Mouse (Mus musculus): ENCODE data around the gene Ripor3. TPM values are rescaled to one million over a fixed set of nuclear protein-coding genes. Genes with fewer than 3 reads are reported as not detected.

Ripor3 gene
- polyA plus RNA-seq, 1 experiment from 2014 or later = 3.8 TPM

- no peak overlapping the region for H3K9ac ChIP-seq (ENCODE audit: low read length)
- ATAC-seq (replicated peaks; ENCODE audit: low FRiP score, low TSS enrichment, low read depth) (no peak), DNase-seq (ENCODE audit: low spot score) (no peak)
- H3K4me2 ChIP-seq (ENCODE audit: low read length) = no peak overlapping the region
- H3K4me1 ChIP-seq (replicated peaks; ENCODE audit: control insufficient read depth, insufficient read depth, low read length) = peaks cover 25% of the 10 kb centered on the region
- H3K36me3 ChIP-seq (ENCODE audit: control insufficient read depth, insufficient read depth, low read length) = no peaks in the 10 kb centered on the region
- H3K9me3 ChIP-seq (ENCODE audit: control insufficient read depth, low read length) = no peaks in the 10 kb centered on the region
- 77% methylated on average over 12 of the region's 12 CpGs for WGBS
- H3K27me3 ChIP-seq (replicated peaks; ENCODE audit: control insufficient read depth, insufficient read depth, low read length) = no peaks in the 10 kb centered on the region
- no peak overlapping the region for H3K4me3 ChIP-seq (ENCODE audit: low read depth, low read length)
- peak overlapping the region; percentile 60 for H3K27ac ChIP-seq (ENCODE audit: low read depth)
Observed at GRCm38 (mm10) chr2:167942926-167943633, 67.3 kb downstream of the Ripor3 start.

GRCm38 (mm10) chr2:167942199-167942925 is 68.1 kb downstream of the Ripor3 start:
- Histone ChIP-seq H3K27me3 (replicated peaks; ENCODE audit: control insufficient read depth, insufficient read depth, low read length) (no peaks in the 10 kb centered on the region), H3K9me3 (ENCODE audit: control insufficient read depth, low read length) (no peaks in the 10 kb centered on the region), H3K36me3 (ENCODE audit: control insufficient read depth, insufficient read depth, low read length) (no peaks in the 10 kb centered on the region), H3K9ac (ENCODE audit: low read length) (no peak overlapping the region), H3K27ac (ENCODE audit: low read depth) (peak overlapping the region; percentile 60), H3K4me3 (ENCODE audit: low read depth, low read length) (no peak overlapping the region), H3K4me2 (ENCODE audit: low read length) (no peak overlapping the region), H3K4me1 (replicated peaks; ENCODE audit: control insufficient read depth, insufficient read depth, low read length) (peaks cover 25% of the 10 kb centered on the region)
- DNase-seq (ENCODE audit: low spot score) (peak; percentile 63), ATAC-seq (replicated peaks; ENCODE audit: low FRiP score, low TSS enrichment, low read depth) (no peak)
- WGBS = 33% methylated on average over 8 of the region's 8 CpGs

- H3K4me2 ChIP-seq (ENCODE audit: low read length) = no peak overlapping the region
- DNase-seq (ENCODE audit: low spot score) = no peak
Observed at GRCm38 (mm10) chr2:167941745-167942176, 68.7 kb downstream of the Ripor3 start.

GRCm38 (mm10) chr2:167941320-167941719 is 69.1 kb downstream of the Ripor3 start:
- Histone ChIP-seq H3K27me3 (replicated peaks; ENCODE audit: control insufficient read depth, insufficient read depth, low read length) (no peaks in the 10 kb centered on the region), H3K4me3 (ENCODE audit: low read depth, low read length) (no peak overlapping the region), H3K36me3 (ENCODE audit: control insufficient read depth, insufficient read depth, low read length) (no peaks in the 10 kb centered on the region), H3K9ac (ENCODE audit: low read length) (no peak overlapping the region), H3K9me3 (ENCODE audit: control insufficient read depth, low read length) (no peaks in the 10 kb centered on the region), H3K4me2 (ENCODE audit: low read length) (no peak overlapping the region), H3K4me1 (replicated peaks; ENCODE audit: control insufficient read depth, insufficient read depth, low read length) (peaks cover 25% of the 10 kb centered on the region), H3K27ac (ENCODE audit: low read depth) (no peak overlapping the region)
- ATAC-seq (replicated peaks; ENCODE audit: low FRiP score, low TSS enrichment, low read depth) (no peak), DNase-seq (ENCODE audit: low spot score) (no peak)
- WGBS = 64% methylated on average over 4 of the region's 4 CpGs

More at GRCm38 (mm10) chr2:167941745-167942176, 68.7 kb downstream of the Ripor3 start:
- no peaks in the 10 kb centered on the region for H3K9me3 ChIP-seq (ENCODE audit: control insufficient read depth, low read length)
- H3K36me3 ChIP-seq (ENCODE audit: control insufficient read depth, insufficient read depth, low read length) = no peaks in the 10 kb centered on the region
- peak overlapping the region; percentile 60; the same call in 1 of the 2 replicates for H3K27ac ChIP-seq (ENCODE audit: low read depth)
- H3K27me3 ChIP-seq (replicated peaks; ENCODE audit: control insufficient read depth, insufficient read depth, low read length) = no peaks in the 10 kb centered on the region
- no peak overlapping the region for H3K4me3 ChIP-seq (ENCODE audit: low read depth, low read length)
- no peak for ATAC-seq (replicated peaks; ENCODE audit: low FRiP score, low TSS enrichment, low read depth)
- 48% methylated on average over 6 of the region's 6 CpGs for WGBS
- H3K9ac ChIP-seq (ENCODE audit: low read length) = no peak overlapping the region
- H3K4me1 ChIP-seq (replicated peaks; ENCODE audit: control insufficient read depth, insufficient read depth, low read length) = peaks cover 25% of the 10 kb centered on the region

GRCm38 (mm10) chr2:167940636-167941035 is 69.8 kb downstream of the Ripor3 start:
- Histone ChIP-seq H3K36me3 (ENCODE audit: control insufficient read depth, insufficient read depth, low read length) (no peaks in the 10 kb centered on the region), H3K9me3 (ENCODE audit: control insufficient read depth, low read length) (no peaks in the 10 kb centered on the region), H3K4me2 (ENCODE audit: low read length) (no peak overlapping the region), H3K27ac (ENCODE audit: low read depth) (no peak overlapping the region), H3K27me3 (replicated peaks; ENCODE audit: control insufficient read depth, insufficient read depth, low read length) (no peaks in the 10 kb centered on the region), H3K4me3 (ENCODE audit: low read depth, low read length) (no peak overlapping the region), H3K4me1 (replicated peaks; ENCODE audit: control insufficient read depth, insufficient read depth, low read length) (peaks cover 25% of the 10 kb centered on the region), H3K9ac (ENCODE audit: low read length) (no peak overlapping the region)
- 89% methylated on average over 11 of the region's 11 CpGs for WGBS
- ATAC-seq (replicated peaks; ENCODE audit: low FRiP score, low TSS enrichment, low read depth) (no peak), DNase-seq (ENCODE audit: low spot score) (no peak)

- Histone ChIP-seq H3K4me3 (ENCODE audit: low read depth, low read length) (no peak overlapping the region), H3K4me1 (replicated peaks; ENCODE audit: control insufficient read depth, insufficient read depth, low read length) (peaks cover 25% of the 10 kb centered on the region), H3K9ac (ENCODE audit: low read length) (no peak overlapping the region), H3K36me3 (ENCODE audit: control insufficient read depth, insufficient read depth, low read length) (no peaks in the 10 kb centered on the region), H3K27ac (ENCODE audit: low read depth) (no peak overlapping the region), H3K9me3 (ENCODE audit: control insufficient read depth, low read length) (no peaks in the 10 kb centered on the region), H3K4me2 (ENCODE audit: low read length) (no peak overlapping the region), H3K27me3 (replicated peaks; ENCODE audit: control insufficient read depth, insufficient read depth, low read length) (no peaks in the 10 kb centered on the region)
- ATAC-seq (replicated peaks; ENCODE audit: low FRiP score, low TSS enrichment, low read depth) = no peak
- WGBS = 51% methylated on average over 11 of the region's 11 CpGs
- DNase-seq (ENCODE audit: low spot score) = no peak
Observed at GRCm38 (mm10) chr2:167939632-167940399, 70.6 kb downstream of the Ripor3 start.

GRCm38 (mm10) chr2:167939204-167939603 is 71.2 kb downstream of the Ripor3 start:
- ATAC-seq (replicated peaks; ENCODE audit: low FRiP score, low TSS enrichment, low read depth) = no peak

GRCm38 (mm10) chr2:167938786-167939185 is 71.6 kb downstream of the Ripor3 start:
- WGBS = 79% methylated on average over 3 of the region's 3 CpGs
- ATAC-seq (replicated peaks; ENCODE audit: low FRiP score, low TSS enrichment, low read depth) (no peak), DNase-seq (ENCODE audit: low spot score) (no peak)
- Histone ChIP-seq H3K4me2 (ENCODE audit: low read length) (no peak overlapping the region), H3K4me1 (replicated peaks; ENCODE audit: control insufficient read depth, insufficient read depth, low read length) (peaks cover 30% of the 10 kb centered on the region), H3K9me3 (ENCODE audit: control insufficient read depth, low read length) (no peaks in the 10 kb centered on the region), H3K4me3 (ENCODE audit: low read depth, low read length) (no peak overlapping the region), H3K27ac (ENCODE audit: low read depth) (no peak overlapping the region), H3K36me3 (ENCODE audit: control insufficient read depth, insufficient read depth, low read length) (no peaks in the 10 kb centered on the region), H3K27me3 (replicated peaks; ENCODE audit: control insufficient read depth, insufficient read depth, low read length) (no peaks in the 10 kb centered on the region), H3K9ac (ENCODE audit: low read length) (no peak overlapping the region)

More at GRCm38 (mm10) chr2:167939204-167939603, 71.2 kb downstream of the Ripor3 start:
- WGBS = 54% methylated on average over 4 of the region's 4 CpGs
- Histone ChIP-seq H3K4me2 (ENCODE audit: low read length) (no peak overlapping the region), H3K27ac (ENCODE audit: low read depth) (no peak overlapping the region), H3K4me3 (ENCODE audit: low read depth, low read length) (no peak overlapping the region), H3K4me1 (replicated peaks; ENCODE audit: control insufficient read depth, insufficient read depth, low read length) (peaks cover 26% of the 10 kb centered on the region), H3K36me3 (ENCODE audit: control insufficient read depth, insufficient read depth, low read length) (no peaks in the 10 kb centered on the region), H3K27me3 (replicated peaks; ENCODE audit: control insufficient read depth, insufficient read depth, low read length) (no peaks in the 10 kb centered on the region), H3K9me3 (ENCODE audit: control insufficient read depth, low read length) (no peaks in the 10 kb centered on the region), H3K9ac (ENCODE audit: low read length) (no peak overlapping the region)
- DNase-seq (ENCODE audit: low spot score) = no peak

Measured in intestine, embryonic 14.5 days (tissue).